Mouse (Mus musculus): ENCODE data around the gene Slc22a14.

Slc22a14 gene

DNA sequence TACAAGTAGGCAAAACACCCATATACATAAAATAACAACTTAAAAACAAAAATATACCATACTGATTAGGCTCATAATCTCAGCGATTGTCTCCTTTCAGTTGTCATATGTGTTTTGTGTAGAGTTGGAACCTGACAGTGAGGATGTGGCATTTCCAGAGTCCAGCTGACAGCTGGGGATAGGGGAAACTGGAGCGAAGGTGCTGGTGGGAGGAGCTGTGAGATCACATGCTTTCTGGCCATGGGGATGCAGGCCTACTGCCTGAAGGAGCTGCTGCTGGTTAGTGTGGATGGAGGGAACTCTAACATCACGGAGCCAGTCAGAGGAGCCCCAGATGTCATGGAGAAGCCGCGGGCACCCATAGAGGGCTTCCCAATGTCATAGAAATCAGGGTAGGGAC is 159.6 kb downstream of the Slc22a14 start:
- no peak for DNase-seq (ENCODE audit: low spot score)

DNA sequence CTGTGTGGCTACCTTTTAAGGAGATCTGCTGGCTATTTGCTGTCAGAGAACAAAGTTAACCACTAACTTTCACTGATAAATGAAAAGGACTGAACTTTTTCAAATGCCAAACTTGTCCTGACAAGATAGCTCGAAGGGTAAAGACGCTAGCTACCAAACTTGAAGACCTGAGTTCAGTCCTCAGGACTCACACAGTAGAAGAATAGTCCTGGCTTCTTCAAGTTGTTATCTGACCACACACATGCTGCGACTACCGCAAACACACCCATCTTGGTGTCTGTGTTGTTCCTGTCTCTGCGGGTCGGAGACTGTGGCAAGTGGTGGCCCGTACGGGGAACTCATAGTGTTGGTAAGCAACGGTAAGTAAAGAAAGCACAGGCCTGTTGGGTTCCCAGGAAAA is 161.7 kb downstream of the Slc22a14 start:
- no peak for DNase-seq (ENCODE audit: low spot score)

DNA sequence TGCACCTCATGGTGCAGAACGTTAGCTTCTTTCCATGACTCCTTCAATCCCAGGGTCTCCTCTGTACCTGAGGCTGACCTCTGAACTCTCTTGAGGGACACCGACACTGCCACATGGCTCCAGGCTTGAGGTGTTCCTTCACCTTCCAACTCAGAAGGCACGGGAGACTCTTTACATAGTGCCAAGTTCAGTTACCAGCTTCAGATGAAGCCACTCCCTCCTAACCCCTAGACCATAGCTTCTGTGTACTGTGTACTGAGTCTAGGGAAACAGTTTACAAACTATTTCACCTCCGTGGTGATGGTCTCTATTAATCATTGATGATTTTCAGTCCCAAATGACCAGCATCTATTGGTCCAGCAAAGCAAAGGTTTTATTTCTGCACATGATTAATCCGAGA is 163.7 kb downstream of the Slc22a14 start:
- no peak for DNase-seq (ENCODE audit: low spot score)

DNA sequence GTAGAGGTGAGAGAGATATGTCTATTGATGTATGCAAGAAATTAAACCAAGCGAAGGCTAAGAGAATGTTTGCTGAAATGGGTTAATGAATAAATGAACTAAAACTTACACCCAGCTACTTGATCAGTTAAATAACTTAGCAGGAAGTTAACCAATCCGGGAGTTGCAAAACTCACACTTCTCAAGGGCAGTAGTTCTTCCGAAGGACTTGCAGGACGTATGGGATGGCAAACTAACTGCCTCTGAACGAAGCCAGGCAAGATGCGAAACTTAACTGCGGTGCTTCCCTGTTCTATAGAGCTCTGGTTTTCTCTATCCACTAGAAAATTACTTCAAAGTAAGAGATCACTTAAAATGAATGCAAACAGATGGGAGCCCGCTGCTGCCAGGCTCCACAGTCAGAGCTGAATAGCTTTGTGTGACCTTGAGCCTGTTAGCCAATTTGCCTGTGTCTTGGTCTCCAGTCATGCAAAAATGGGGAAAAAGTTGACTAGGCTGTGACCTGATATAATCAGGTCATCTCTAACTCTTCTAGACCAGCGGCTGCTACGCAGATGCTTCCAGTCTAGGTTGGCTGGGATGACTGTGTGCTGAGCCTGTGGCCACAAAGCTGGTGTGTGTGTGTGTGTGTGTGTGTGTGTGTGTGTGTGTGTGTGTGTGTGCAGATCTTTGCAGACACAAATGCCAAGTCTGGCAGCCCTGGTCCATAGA is 166.0 kb downstream of the Slc22a14 start:
- no peak for DNase-seq (ENCODE audit: low spot score)

DNA sequence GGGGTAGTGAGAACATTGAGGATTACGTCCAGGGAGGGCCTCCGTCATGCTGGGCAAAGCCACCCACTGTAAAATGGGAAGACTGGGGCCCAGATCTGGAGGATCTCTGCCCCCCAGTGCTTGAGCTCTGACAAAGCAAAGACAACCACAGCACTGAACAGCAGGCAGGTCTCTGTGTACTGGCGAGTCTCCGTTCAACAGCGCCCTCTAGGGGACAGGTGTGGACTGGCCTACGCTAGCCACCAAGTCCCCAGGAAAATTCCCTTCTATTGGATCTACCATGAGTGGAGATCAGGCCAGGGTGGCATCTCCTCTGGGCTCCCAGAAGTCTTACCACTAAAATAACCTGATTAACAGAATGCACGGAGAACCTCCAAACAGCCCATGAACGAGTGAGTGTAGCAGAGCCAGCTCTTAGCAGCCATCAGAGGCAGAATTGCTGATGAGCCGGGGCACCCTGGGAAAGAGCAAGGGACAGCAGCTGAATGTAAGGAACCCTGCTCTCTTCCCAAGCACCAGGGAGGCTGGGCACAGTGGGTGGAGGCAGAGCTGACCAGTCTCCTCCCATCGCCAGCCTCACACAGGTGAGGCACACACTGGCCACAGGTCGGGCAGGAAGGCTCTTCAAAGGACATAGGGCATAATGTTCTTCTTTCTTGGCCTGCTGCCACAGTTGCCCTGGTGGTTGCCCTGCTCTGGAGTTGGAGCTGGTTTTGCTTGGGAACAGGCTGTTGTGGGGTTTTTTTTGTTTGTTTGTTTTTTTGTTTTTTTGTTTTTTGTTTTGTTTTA is 173.0 kb downstream of the Slc22a14 start:
- peak; percentile 29 for DNase-seq (ENCODE audit: low spot score)

DNA sequence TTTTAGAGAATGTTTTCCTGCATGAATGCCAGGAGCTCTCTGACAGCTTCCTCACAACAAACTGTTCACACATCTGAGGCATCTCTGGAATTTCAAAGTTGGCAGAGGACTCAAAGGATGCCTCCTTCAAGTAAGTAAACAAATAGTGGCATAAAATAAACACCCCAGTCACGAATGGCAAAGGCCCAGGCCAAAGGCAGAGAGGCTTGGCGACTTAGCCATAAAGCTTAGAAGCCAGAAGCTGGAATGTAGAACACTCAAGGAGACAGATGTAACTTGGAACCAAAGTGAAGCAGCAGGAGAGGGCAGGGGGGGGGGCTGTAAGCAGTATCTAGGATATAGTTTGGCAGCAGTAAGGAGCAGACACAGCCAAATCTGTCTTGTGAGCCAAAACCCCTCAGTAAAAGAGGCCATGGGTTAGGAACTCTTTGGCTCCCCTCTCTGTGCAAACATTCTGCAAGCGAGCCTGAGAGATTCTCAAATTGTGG is 184.1 kb downstream of the Slc22a14 start:
- DNase-seq (ENCODE audit: low spot score): no peak

DNA sequence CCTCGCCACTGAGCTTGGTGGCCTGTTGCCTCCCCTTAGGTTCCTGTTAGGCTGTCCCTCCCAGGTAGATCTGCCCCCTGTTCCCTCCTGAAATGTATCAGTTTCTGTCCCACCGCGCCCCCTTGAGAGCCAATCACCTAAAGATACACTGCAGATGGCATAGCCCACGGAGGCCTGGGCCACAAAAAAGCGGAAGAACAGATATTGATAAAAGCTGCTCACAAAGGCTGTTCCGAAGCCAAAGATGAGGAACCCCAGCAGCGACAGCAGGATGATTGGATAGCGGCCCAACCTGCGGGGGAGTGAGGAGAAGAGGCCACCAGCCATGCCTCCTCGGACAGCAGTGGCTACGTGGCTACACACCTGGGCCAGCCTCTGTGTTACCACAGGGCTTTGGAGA is 186.1 kb downstream of the Slc22a14 start:
- no peak for DNase-seq (ENCODE audit: low spot score)

DNA sequence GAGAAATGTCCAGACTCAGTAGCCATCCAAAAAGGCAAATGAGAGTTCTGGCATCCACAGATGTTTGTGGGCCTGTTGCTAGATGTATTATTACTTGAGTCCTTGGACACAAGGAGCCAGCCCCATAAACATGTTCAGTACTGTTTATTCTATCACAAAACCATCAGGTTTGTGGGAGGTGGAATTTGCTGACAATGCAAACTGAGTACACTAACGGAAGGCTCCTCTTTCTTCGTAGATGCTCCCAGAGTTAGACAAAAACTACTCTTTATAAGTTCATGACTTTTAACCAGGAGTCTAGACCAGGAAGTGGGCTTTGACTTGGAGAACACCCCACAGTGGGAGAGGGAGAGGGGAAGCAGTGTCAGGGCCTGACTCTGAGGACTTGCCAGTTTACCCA is 197.7 kb downstream of the Slc22a14 start:
- DNase-seq (ENCODE audit: low spot score): no peak

DNA sequence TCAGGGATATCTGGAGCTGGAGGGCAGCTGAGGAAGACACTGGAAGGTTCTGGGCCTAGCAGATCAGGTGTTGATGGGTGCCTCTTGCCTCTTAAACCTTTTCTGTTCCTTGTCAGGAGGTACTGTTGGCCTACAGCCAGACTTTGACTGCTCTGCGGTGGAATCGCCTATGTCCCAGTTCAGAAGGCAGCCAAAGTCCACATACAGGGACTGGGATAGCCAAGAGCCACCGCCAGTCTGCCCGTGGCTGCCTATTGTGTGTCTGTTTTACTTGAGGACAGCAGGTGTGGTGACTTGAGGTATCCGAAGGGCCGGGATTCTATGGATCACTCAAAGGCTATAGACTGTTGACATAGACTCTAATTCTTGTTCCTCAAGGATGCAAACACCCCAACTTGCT is 199.8 kb downstream of the Slc22a14 start:
- DNase-seq (ENCODE audit: low spot score): no peak

DNA sequence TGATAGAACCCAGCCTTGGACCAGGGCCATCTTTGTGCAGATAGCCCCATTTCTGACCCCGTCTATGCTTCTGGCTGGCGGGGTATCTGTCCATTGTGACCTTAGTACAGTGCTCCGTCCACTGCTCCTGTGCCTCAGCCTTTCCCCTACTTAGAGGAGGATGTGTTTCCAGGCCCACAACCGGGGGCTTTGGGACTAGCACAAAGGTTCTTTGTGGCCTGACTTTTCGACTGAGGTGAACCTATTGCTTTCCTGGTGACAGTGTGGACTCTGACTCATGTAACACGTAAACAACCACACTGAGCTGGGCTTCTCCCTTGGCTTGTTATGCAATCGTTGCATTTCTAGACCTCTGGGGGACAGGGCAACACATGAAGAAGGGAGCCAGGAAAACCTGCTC is 200.6 kb downstream of the Slc22a14 start:
- no peak for DNase-seq (ENCODE audit: low spot score)

DNA sequence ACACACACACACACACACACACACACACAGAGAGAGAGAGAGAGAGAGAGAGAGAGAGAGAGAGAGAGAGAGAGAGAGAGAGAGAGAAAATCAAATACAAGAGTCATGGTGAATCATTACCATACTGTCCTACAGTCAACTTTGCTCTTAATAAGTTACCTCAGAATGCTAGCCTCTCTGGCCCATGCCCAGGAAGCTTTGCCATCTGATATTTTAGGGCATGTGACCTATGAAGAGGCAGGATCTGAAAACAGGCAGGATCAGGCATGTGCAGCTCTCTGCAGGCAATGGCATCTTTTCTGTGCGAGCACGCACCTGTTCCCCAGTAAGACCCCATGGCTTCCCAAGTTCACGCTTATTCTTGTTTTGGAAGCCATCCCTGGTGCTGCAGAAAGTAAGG is 204.7 kb downstream of the Slc22a14 start:
- no peak for DNase-seq (ENCODE audit: low spot score)

DNA sequence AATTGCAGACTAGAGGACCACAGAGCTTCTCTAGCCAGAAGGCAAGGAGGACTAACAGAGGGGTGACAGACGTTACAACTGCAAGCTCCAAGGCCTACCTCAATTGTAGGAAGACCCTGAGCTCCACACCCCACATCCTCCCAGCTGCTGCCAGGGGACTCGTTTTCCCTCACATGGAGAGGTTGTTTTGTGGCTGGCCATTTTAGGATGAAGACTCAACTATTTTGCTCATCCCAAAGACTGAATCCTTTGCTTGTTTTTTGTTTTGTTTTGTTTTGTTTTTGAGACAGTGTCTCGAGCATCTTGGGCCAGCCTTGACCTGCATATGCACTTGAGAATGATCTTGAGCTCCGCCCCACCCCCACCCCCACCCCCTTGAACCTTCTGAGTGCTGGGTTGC is 206.5 kb downstream of the Slc22a14 start, which contains the start of gene Gm47289:
Gene Gm47289, plus strand, starts transcription at position 301 of the 400 bp plus-strand sequence.
- DNase-seq (ENCODE audit: low spot score): no peak

DNA sequence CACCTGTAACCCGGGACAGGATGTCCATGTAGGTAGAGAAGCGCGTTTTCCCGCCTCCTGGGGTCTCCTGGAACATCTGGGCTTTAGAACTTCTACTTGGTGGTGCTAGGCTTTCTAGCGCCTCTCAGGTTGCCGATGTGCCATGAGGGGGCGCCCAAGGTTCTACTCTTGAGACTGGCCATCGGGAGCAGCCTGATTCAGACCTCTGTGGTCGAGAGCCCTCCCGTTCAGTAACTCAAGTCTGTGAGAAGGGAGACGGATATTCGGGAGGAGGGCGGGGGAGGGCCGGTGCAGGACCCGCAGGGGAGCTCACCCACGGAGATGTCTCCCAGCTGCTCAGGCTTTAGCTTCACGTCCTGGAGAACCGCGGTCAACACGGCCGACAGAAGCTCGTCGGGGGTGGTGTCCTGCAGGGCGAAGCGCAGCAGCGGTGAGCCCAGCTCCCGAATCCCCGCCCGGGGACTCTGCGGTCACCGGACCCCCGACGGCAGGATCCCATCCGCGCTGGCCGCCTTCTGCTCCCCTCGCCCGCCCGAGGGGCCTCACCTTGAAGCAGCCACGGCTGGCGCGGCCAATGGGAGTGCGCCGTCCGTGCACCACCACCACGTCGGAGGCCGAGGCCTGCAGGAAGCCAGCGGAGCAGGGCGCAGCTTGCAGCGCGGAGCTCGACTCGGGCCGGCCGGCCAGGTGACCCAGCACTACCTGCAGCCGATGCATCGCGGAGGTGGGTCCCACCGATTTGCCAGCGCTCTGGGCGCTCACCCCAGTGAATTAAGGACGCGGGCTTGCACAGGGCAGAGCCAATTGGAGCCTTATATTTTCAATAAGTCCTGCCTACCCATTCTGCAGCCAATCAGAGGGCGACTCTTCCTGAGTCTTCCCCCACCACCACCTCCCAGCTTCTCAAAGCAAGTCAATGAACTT is 208.8 kb downstream of the Slc22a14 start, which contains the start of gene Acaa1b:
Gene Acaa1b, minus strand, starts transcription at position 816 of the 924 bp plus-strand sequence.
- DNase-seq (ENCODE audit: low spot score): peak; percentile 20

DNA sequence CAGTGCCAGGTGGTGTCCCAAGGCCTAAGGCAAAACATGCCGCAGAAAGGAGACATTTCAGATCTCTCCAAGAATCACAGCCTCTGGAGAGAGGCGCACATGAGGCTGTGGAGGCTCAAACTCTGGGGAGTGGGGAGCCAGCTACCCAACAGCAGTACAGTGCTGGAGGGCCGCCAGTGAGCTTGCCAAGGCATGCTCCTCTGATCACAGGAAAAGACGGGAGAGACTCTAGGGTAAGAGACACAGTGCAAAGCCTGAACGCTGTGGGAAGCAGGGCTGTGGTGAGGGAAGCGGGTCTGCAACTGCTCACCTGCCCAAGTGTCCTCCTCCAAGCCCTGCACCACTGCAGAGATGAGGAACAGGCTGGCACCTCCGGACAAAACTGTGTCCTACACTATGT is 209.5 kb downstream of the Slc22a14 start:
- DNase-seq (ENCODE audit: low spot score): no peak

DNA sequence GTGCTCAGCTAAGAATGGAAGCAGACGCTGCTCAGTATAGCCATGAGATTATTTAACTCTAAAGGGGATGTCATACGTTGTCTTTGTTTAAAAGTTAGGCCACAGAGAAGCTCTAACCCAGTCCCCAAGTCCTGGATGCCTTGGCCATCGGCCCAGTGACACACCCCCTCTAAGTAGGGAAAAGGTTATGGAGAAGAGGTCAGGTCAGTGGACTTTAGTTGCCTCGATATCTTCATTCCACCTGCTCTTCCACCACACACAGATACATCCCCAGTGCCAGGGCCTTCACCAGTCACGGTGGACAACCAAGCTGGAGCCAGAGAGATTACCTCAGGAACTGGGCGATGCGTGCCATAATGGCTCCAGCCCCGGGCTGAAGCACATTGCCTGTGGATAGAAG is 209.9 kb downstream of the Slc22a14 start:
- no peak for DNase-seq (ENCODE audit: low spot score)

DNA sequence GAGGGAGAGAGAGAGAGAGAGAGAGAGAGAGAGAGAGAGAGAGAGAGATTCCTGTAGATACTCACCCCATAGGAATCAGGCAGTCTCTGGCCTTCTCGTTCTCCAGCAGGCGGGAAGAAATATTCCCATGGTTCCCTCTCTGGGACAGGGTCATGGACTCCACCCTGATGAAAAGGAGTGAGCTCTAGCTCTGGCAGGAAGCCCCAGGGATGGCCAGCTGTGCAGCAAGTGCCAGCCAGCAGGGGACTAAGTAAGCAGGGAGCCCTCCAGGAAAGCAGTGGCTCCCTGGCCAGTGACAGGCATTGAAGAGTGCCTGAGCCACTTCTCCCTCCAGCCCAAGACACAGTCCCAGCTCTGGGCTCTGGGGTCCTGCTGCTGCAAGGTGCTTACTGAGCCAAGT is 213.6 kb downstream of the Slc22a14 start:
- no peak for DNase-seq (ENCODE audit: low spot score)

DNA sequence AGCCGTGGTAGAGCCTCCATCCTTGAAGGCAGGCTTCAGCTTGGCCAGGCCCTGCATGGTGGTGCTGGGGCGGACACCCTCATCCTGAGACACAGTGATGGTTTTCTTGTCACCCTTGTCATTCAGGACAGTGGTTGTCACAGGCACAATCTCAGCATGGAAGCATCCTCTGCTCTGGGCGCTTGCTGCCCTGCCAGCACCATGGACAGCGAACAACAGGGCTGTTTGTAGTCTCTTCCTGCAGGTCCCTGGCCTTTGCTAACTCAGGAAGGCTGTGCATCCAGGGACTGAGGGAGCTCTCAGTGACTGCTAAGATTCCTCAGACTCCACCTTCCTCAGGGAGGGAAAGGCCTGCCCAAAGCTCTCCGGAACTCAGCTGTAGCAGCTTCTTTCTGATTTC is 215.8 kb downstream of the Slc22a14 start:
- DNase-seq (ENCODE audit: low spot score): peak; percentile 18

DNA sequence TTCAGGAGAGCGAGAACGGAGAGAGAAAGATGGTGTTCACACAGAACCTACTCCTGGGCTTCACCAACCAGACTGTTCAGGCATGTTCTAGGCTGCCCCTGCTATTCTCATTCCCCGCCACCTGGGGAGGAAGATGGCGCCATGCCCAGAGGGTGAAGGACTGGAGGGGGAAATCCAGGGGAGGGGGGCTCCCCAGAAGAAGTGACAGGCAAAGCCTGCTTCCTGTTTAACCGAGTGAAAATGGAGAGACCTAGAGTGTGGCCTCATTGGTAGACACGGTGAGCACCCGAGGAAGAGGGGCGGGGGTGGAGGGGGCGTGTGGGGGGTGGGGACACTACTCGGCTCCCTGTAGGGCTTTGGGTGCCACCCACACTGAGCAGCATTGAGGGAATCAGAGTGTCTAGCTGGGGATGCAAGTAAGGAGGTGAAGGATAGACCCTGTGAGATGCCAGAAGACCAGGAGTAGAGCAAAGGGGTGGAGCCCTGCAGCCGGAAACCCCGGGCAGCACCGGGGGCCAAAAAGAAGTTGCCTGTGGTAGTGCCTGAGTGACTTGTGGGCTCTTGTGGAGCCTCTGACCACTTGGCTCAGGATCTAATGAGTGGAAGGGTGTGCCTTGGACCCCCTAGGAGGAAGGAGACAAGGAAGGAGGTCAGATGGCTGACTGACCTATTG is 219.1 kb downstream of the Slc22a14 start:
- DNase-seq (ENCODE audit: low spot score): no peak

DNA sequence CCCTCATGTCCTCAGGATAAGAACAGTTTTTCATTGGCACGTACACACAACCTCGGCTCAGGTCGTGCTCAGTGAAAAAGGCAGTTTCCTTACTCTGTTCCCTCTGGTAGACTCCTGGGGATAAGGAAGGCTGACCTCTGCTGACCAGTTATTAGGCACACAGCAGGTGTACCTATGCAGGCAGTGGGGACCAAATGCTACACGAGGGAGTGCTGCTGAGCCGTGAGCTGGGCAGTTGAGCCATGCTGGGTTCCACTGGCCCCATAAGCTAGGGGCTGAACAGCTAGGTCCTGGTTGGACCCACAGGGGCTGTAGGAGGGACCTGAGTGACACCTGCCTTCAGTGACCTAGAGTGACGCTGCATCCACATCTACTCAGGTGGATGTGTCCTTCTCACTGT is 219.7 kb downstream of the Slc22a14 start:
- DNase-seq (ENCODE audit: low spot score): no peak

DNA sequence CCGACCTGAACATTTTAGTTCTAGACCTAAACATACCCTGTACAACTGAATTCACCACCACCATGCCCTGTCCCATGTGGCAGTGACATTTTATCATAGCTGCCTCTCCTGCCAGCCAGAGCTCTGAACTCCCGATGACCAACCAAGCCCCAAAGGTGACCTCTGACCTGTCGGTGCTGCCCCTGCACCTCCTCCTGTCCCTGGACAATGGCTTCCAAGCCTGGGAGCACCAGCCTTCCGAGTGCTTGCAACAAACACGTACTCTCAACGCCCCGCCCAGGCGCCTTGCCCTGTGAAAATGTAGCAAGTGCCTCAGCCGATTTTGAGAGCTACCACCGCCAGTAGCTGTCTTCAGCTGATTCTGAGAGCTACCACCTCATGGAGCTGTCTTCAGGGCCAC is 220.2 kb downstream of the Slc22a14 start:
- no peak for DNase-seq (ENCODE audit: low spot score)

DNA sequence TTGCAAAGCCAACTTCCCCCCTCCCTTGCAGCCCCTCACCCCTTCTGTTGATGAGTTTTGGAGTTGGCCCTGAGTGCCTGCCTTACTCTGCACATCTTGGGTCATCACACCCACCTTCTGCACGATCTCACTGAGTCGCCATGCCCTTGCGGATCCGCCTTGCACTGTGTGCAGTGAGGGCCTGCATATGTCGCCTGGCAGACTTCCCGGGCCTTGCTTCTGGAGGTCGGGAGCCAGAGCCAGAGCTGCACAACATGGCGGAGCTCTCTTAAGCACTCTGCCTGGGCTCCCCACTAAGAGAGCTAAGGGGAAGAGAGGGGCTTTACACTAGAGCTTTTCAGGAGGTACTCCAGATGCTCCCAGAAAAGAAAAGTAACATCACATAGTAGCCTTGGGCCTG is 220.7 kb downstream of the Slc22a14 start:
- no peak for DNase-seq (ENCODE audit: low spot score)

DNA sequence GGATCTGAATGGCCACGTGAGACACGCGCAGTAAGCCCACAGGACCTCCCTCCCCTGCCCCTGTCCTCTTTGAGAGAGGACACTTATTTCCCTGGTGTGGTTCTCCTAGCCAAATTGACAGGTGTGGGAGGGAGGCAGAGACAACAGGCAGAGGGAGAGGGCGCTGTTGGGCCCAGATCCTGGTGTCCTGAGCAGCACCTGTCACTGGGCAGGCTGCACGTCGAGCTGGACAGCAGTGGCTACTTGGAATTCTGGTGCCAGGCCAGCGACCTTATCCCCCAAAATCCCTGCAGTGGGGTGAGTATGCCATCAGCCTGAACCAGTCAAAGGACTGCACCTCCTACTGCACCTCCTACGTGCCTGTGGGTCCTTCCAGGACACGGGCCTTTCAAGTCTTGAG is 222.0 kb downstream of the Slc22a14 start:
- no peak for DNase-seq (ENCODE audit: low spot score)

Measured in c-Kit-positive CD71-positive TER-119-positive erythroid progenitor cells, embryonic 14.5 days (primary cell).